Comparison of ENCODE assay signal across 8 mouse cellular contexts in genomic region chr16:33583881-33584454, GRCm38 (mm10).
DNase-seq lines count a peak whose midpoint lies in the region; ATAC-seq and TF ChIP-seq lines count a peak whose summit lies in the region.

No protein-coding gene starts in this region.

- peak; percentile 38; the same call in 1 of the 2 replicates for ATAC-seq in forebrain, embryonic 11.5 days (replicated peaks; ENCODE audit: low FRiP score)
- peak; percentile 55 for ATAC-seq in hindbrain, embryonic 11.5 days (ENCODE audit: low FRiP score)
- ATAC-seq in limb, embryonic 12.5 days (ENCODE audit: insufficient number of reproducible peaks, insufficient read depth, low FRiP score, low TSS enrichment, low read depth), result 0 out of 2 replicates have a peak, but pooled peaks have one; percentile 34
- ATAC-seq in midbrain, embryonic 11.5 days (ENCODE audit: low FRiP score), result peak; percentile 45

- no peak overlapping the region for H3K27ac ChIP-seq in bone marrow, adult 2 months (ENCODE audit: control insufficient read depth, insufficient read depth, low read depth, low read length, poor library complexity)
- peak overlapping the region; percentile 92 for H3K27ac ChIP-seq in forebrain, embryonic 11.5 days (ENCODE audit: low read depth, low read length)
- peak overlapping the region; percentile 73 for H3K27ac ChIP-seq in hindbrain, embryonic 11.5 days (ENCODE audit: low read depth, low read length)
- peak overlapping the region; percentile 86 for H3K27ac ChIP-seq in limb, embryonic 12.5 days
- H3K27ac ChIP-seq in midbrain, embryonic 11.5 days (ENCODE audit: low read depth, low read length), result peak overlapping the region; percentile 92

- peak; percentile 68 for DNase-seq in forebrain, embryonic 11.5 days (ENCODE audit: low spot score)
- DNase-seq in hindbrain, embryonic 11.5 days (ENCODE audit: low spot score), result peak; percentile 45
- peak; percentile 92 for DNase-seq in midbrain, embryonic 11.5 days (ENCODE audit: low spot score, missing footprints)
- DNase-seq in thymus, postnatal 14 days, result peak; percentile 43
- DNase-seq in cerebellum, postnatal 36 days, result no peak
- no peak for DNase-seq in urinary bladder, postnatal 14 days (ENCODE audit: low spot score)

- peak overlapping the region; percentile 42 for H3K4me3 ChIP-seq in bone marrow, adult 2 months (replicated peaks; ENCODE audit: control insufficient read depth, low read depth, low read length)
- no peak overlapping the region for H3K4me3 ChIP-seq in forebrain, embryonic 11.5 days (ENCODE audit: low read depth, low read length)
- no peak overlapping the region for H3K4me3 ChIP-seq in hindbrain, embryonic 11.5 days (ENCODE audit: low read depth, low read length)
- peak overlapping the region; percentile 19 for H3K4me3 ChIP-seq in limb, embryonic 12.5 days (replicated peaks)
- no peak overlapping the region for H3K4me3 ChIP-seq in midbrain, embryonic 11.5 days (ENCODE audit: low read depth, low read length)

- no peaks in the 10 kb centered on the region; the same call in 1 of the 2 replicates for H3K4me1 ChIP-seq in bone marrow, adult 2 months (ENCODE audit: control insufficient read depth, insufficient read depth, low read length)
- H3K4me1 ChIP-seq in forebrain, embryonic 11.5 days (replicated peaks; ENCODE audit: control insufficient read depth, insufficient read depth, low read length), result peaks cover 18% of the 10 kb centered on the region
- H3K4me1 ChIP-seq in hindbrain, embryonic 11.5 days (replicated peaks; ENCODE audit: control insufficient read depth, insufficient read depth, low read length), result peaks cover 17% of the 10 kb centered on the region
- H3K4me1 ChIP-seq in limb, embryonic 12.5 days (replicated peaks), result peaks cover 63% of the 10 kb centered on the region
- peaks cover 35% of the 10 kb centered on the region for H3K4me1 ChIP-seq in midbrain, embryonic 11.5 days (ENCODE audit: control insufficient read depth, insufficient read depth, low read length)

- H3K9me3 ChIP-seq in forebrain, embryonic 11.5 days (ENCODE audit: control insufficient read depth, low read length), result no peaks in the 10 kb centered on the region
- no peaks in the 10 kb centered on the region for H3K9me3 ChIP-seq in hindbrain, embryonic 11.5 days (ENCODE audit: control insufficient read depth, low read length)
- no peaks in the 10 kb centered on the region for H3K9me3 ChIP-seq in limb, embryonic 12.5 days
- no peaks in the 10 kb centered on the region for H3K9me3 ChIP-seq in midbrain, embryonic 11.5 days (ENCODE audit: control insufficient read depth, low read length)

- peak overlapping the region; percentile 19 for H3K4me2 ChIP-seq in forebrain, embryonic 11.5 days (ENCODE audit: low read depth, low read length, severe bottlenecking)
- H3K4me2 ChIP-seq in hindbrain, embryonic 11.5 days (replicated peaks; ENCODE audit: low read depth, low read length), result peak overlapping the region; percentile 12; the same call in 1 of the 2 replicates
- H3K4me2 ChIP-seq in limb, embryonic 12.5 days, result peak overlapping the region; percentile 50
- H3K4me2 ChIP-seq in midbrain, embryonic 11.5 days, result peak overlapping the region; percentile 33

- no peaks in the 10 kb centered on the region for H3K36me3 ChIP-seq in forebrain, embryonic 11.5 days (ENCODE audit: control insufficient read depth, insufficient read depth, low read length)
- H3K36me3 ChIP-seq in hindbrain, embryonic 11.5 days (ENCODE audit: control insufficient read depth, insufficient read depth, low read length), result no peaks in the 10 kb centered on the region
- H3K36me3 ChIP-seq in limb, embryonic 12.5 days, result no peaks in the 10 kb centered on the region
- no peaks in the 10 kb centered on the region for H3K36me3 ChIP-seq in midbrain, embryonic 11.5 days (ENCODE audit: control insufficient read depth, insufficient read depth, low read length)

- H3K27me3 ChIP-seq in forebrain, embryonic 11.5 days (ENCODE audit: control insufficient read depth, insufficient read depth, low read length), result no peaks in the 10 kb centered on the region
- no peaks in the 10 kb centered on the region for H3K27me3 ChIP-seq in hindbrain, embryonic 11.5 days (ENCODE audit: control insufficient read depth, insufficient read depth, low read length)
- no peaks in the 10 kb centered on the region for H3K27me3 ChIP-seq in limb, embryonic 12.5 days
- no peaks in the 10 kb centered on the region for H3K27me3 ChIP-seq in midbrain, embryonic 11.5 days (ENCODE audit: control insufficient read depth, insufficient read depth, low read length)

- no peak for TF ChIP-seq CTCF in bone marrow, adult 2 months (IDR thresholded peaks at IDR 0.05; ENCODE audit: control insufficient read depth, insufficient read depth, low read length)

- peak overlapping the region; percentile 21 for H3K9ac ChIP-seq in forebrain, embryonic 11.5 days (ENCODE audit: low read length)
- H3K9ac ChIP-seq in hindbrain, embryonic 11.5 days (ENCODE audit: low read depth, low read length), result peak overlapping the region; percentile 40
- H3K9ac ChIP-seq in limb, embryonic 12.5 days (replicated peaks), result no peak overlapping the region; the same call in 1 of the 2 replicates
- H3K9ac ChIP-seq in midbrain, embryonic 11.5 days (ENCODE audit: low read length), result peak overlapping the region; percentile 52

- TF ChIP-seq POLR2A in bone marrow, adult 2 months (IDR thresholded peaks at IDR 0.05; ENCODE audit: borderline replicate concordance, control insufficient read depth, low read depth, low read length), result 0 out of 2 replicates have a peak, but pooled peaks have one; percentile 35

- WGBS in bone marrow, adult 2 months, result 1% methylated on average over 19 of the region's 19 CpGs
- WGBS in forebrain, embryonic 11.5 days, result 30% methylated on average over 19 of the region's 19 CpGs
- 26% methylated on average over 19 of the region's 19 CpGs for WGBS in hindbrain, embryonic 11.5 days
- 23% methylated on average over 19 of the region's 19 CpGs for WGBS in limb, embryonic 12.5 days
- 24% methylated on average over 19 of the region's 19 CpGs for WGBS in midbrain, embryonic 11.5 days

Comparison
In these comparisons a context has a peak if more than half of its experiments do, and no peak if none do; other contexts are left out.
1. H3K4me3 ChIP-seq: peak in bone marrow, adult 2 months (single experiment) and limb, embryonic 12.5 days (single experiment); none in forebrain, embryonic 11.5 days (single experiment), hindbrain, embryonic 11.5 days (single experiment) and midbrain, embryonic 11.5 days (single experiment).
2. DNase-seq: peak in forebrain, embryonic 11.5 days (single experiment), hindbrain, embryonic 11.5 days (single experiment), midbrain, embryonic 11.5 days (single experiment) and thymus, postnatal 14 days (single experiment); none in cerebellum, postnatal 36 days (0 of 2) and urinary bladder, postnatal 14 days (single experiment).
3. Peak in every context shown above with its lines, with median percentiles within 50 percentile points of each other: ATAC-seq and H3K4me2 ChIP-seq.